Mouse (Mus musculus) embryonic facial prominence, embryonic 11.5 days (tissue): ENCODE data around the gene Nfib. TPM values are rescaled to one million over a fixed set of nuclear protein-coding genes. Genes with fewer than 3 reads are reported as not detected.
A peak's percentile ranks its signal among the peaks of the same experiment; 100 is the strongest.

Experiments used
- ATAC-seq: fragments of 200-750 bp; cut with Nextera tagmentation; replicated peaks from 2 replicates; pipeline ENCODE4 v1.8.0; 2017; ENCODE audit warnings: low read depth; ENCODE audit not compliant: insufficient number of reproducible peaks, low FRiP score, low TSS enrichment
- DNase-seq: peaks from one replicate; pipeline ENCODE4 v3.0.0-alpha.2; 2015; ENCODE audit warnings: low spot score
- H3K27ac ChIP-seq: fragments of 300-500 bp; sonication (generic); replicated peaks from 2 replicates; pipeline ENCODE4 v1.5.1; 2014; ENCODE audit warnings: mild to moderate bottlenecking, low read depth, low read length, control low read depth
- H3K27me3 ChIP-seq: fragments of 300-500 bp; sonication (generic); 2 replicates; pipeline ENCODE4 v1.6.1; 2014; ENCODE audit warnings: mild to moderate bottlenecking, low read length, moderate library complexity, mixed read lengths; ENCODE audit not compliant: control insufficient read depth, insufficient read depth
- H3K36me3 ChIP-seq: fragments of 300-500 bp; sonication (generic); replicated peaks from 2 replicates; pipeline ENCODE4 v1.6.1; 2014; ENCODE audit warnings: low read depth, mild to moderate bottlenecking, low read length, moderate library complexity, mixed read lengths; ENCODE audit not compliant: control insufficient read depth, insufficient read depth
- H3K4me1 ChIP-seq: fragments of 300-500 bp; sonication (generic); 2 replicates; pipeline ENCODE4 v1.6.1; 2014; ENCODE audit warnings: low read length, mixed read lengths; ENCODE audit not compliant: control insufficient read depth, insufficient read depth
- H3K4me2 ChIP-seq: fragments of 300-500 bp; sonication (generic); 2 replicates; pipeline ENCODE4 v1.6.1; 2014; ENCODE audit warnings: low read depth, mild to moderate bottlenecking, control low read depth, low read length, moderate library complexity
- H3K4me3 ChIP-seq: fragments of 300-500 bp; sonication (generic); 2 replicates; pipeline ENCODE4 v1.5.1; 2014; ENCODE audit warnings: low read depth, low read length, control low read depth
- H3K9ac ChIP-seq: fragments of 300-500 bp; sonication (generic); replicated peaks from 2 replicates; pipeline ENCODE4 v1.6.1; 2014; ENCODE audit warnings: mild to moderate bottlenecking, control low read depth, low read length
- H3K9me3 ChIP-seq: fragments of 300-500 bp; sonication (generic); replicated peaks from 2 replicates; pipeline ENCODE4 v1.6.1; 2016; ENCODE audit warnings: mild to moderate bottlenecking, low read length, inconsistent platforms, mixed read lengths; ENCODE audit not compliant: control insufficient read depth
- WGBS: fragments of 180-500 bp; shearing (Covaris S2); extraction: QIAGEN DNeasy Blood & Tissue Kit; methylation state at CpG from one replicate; pipeline ENCODE4 v1.1.7; 2014; 5-methylcytosine and 5-hydroxymethylcytosine counted together
- polyA plus RNA-seq: library from polyadenylated mRNA; unstranded; fragments of >200 nt; fragmentation: Nextera tagmentation; extraction: Ambion mirVana; gene quantifications from 2 replicates; pipeline ENCODE4 v1.2.1, GENCODE M21; 2014

Gene Nfib
- polyA plus RNA-seq, 1 experiment from 2014 or later: 30.9 TPM

- Histone ChIP-seq H3K36me3 (no peaks in the 10 kb centered on the region), H3K9me3 (no peaks in the 10 kb centered on the region), H3K4me2 (no peak overlapping the region), H3K27ac (no peak overlapping the region), H3K4me3 (no peak overlapping the region), H3K9ac (no peak overlapping the region), H3K4me1 (no peaks in the 10 kb centered on the region), H3K27me3 (no peaks in the 10 kb centered on the region)
- 68% methylated on average over 12 of the region's 12 CpGs for WGBS
- DNase-seq (peak; percentile 61), ATAC-seq (no peak)
Observed at GRCm38 (mm10) chr4:82619539-82619941, 86.0 kb downstream of the Nfib start.

- WGBS: 75% methylated on average over 2 of the region's 2 CpGs
- Histone ChIP-seq H3K4me3 (no peak overlapping the region), H3K4me1 (no peaks in the 10 kb centered on the region), H3K9ac (no peak overlapping the region), H3K27me3 (no peaks in the 10 kb centered on the region), H3K36me3 (no peaks in the 10 kb centered on the region), H3K9me3 (no peaks in the 10 kb centered on the region), H3K27ac (no peak overlapping the region), H3K4me2 (no peak overlapping the region)
- DNase-seq (no peak), ATAC-seq (no peak)
Observed at GRCm38 (mm10) chr4:82619003-82619402, 86.5 kb downstream of the Nfib start.

GRCm38 (mm10) chr4:82617257-82617656 lies 88.3 kb downstream of the Nfib start:
- no peak for DNase-seq

GRCm38 (mm10) chr4:82615712-82616111 lies 89.8 kb downstream of the Nfib start:
- DNase-seq (no peak), ATAC-seq (no peak)
- 88% methylated on average over 5 of the region's 5 CpGs for WGBS
- H3K4me1 ChIP-seq: no peaks in the 10 kb centered on the region
- H3K27me3 ChIP-seq: no peaks in the 10 kb centered on the region
- H3K4me3 ChIP-seq: no peak overlapping the region
- no peaks in the 10 kb centered on the region for H3K9me3 ChIP-seq
- no peaks in the 10 kb centered on the region for H3K36me3 ChIP-seq
- H3K4me2 ChIP-seq: no peak overlapping the region
- H3K9ac ChIP-seq: no peak overlapping the region
- no peak overlapping the region for H3K27ac ChIP-seq

More at GRCm38 (mm10) chr4:82617257-82617656, 88.3 kb downstream of the Nfib start:
- WGBS: 94% methylated on average over 10 of the region's 10 CpGs
- Histone ChIP-seq H3K9me3 (no peaks in the 10 kb centered on the region), H3K27ac (no peak overlapping the region), H3K4me3 (no peak overlapping the region), H3K4me1 (no peaks in the 10 kb centered on the region), H3K9ac (no peak overlapping the region), H3K4me2 (no peak overlapping the region), H3K27me3 (no peaks in the 10 kb centered on the region), H3K36me3 (no peaks in the 10 kb centered on the region)
- ATAC-seq: no peak

- H3K27me3 ChIP-seq: no peaks in the 10 kb centered on the region
- H3K4me2 ChIP-seq: no peak overlapping the region
- ATAC-seq: no peak
- no peaks in the 10 kb centered on the region for H3K9me3 ChIP-seq
- no peak overlapping the region for H3K9ac ChIP-seq
- H3K4me3 ChIP-seq: no peak overlapping the region
- no peak overlapping the region for H3K27ac ChIP-seq
- WGBS: 46% methylated on average over 7 of the region's 7 CpGs
- DNase-seq: no peak
- no peaks in the 10 kb centered on the region for H3K4me1 ChIP-seq
- H3K36me3 ChIP-seq: no peaks in the 10 kb centered on the region
Observed at GRCm38 (mm10) chr4:82614466-82614805, 91.1 kb downstream of the Nfib start.

GRCm38 (mm10) chr4:82613606-82614465 lies 91.7 kb downstream of the Nfib start:
- Histone ChIP-seq H3K36me3 (no peaks in the 10 kb centered on the region), H3K4me1 (no peaks in the 10 kb centered on the region), H3K4me2 (no peak overlapping the region), H3K4me3 (no peak overlapping the region), H3K9ac (no peak overlapping the region), H3K27ac (no peak overlapping the region), H3K9me3 (no peaks in the 10 kb centered on the region), H3K27me3 (no peaks in the 10 kb centered on the region)
- ATAC-seq: 0 out of 2 replicates have a peak, but pooled peaks have one; percentile 59
- WGBS: 41% methylated on average over 7 of the region's 7 CpGs
- peak; percentile 84 for DNase-seq

GRCm38 (mm10) chr4:82609676-82610075 lies 95.9 kb downstream of the Nfib start:
- DNase-seq (no peak), ATAC-seq (no peak)
- WGBS: 80% methylated on average over 4 of the region's 4 CpGs
- no peak overlapping the region for H3K4me3 ChIP-seq
- no peak overlapping the region for H3K4me2 ChIP-seq
- no peaks in the 10 kb centered on the region for H3K9me3 ChIP-seq
- H3K9ac ChIP-seq: no peak overlapping the region
- no peaks in the 10 kb centered on the region for H3K27me3 ChIP-seq
- no peaks in the 10 kb centered on the region; the same call in 1 of the 2 replicates for H3K4me1 ChIP-seq
- no peaks in the 10 kb centered on the region for H3K36me3 ChIP-seq
- H3K27ac ChIP-seq: no peak overlapping the region

- Histone ChIP-seq H3K4me2 (no peak overlapping the region), H3K4me1 (no peaks in the 10 kb centered on the region; the same call in 1 of the 2 replicates), H3K36me3 (no peaks in the 10 kb centered on the region), H3K4me3 (no peak overlapping the region), H3K27me3 (no peaks in the 10 kb centered on the region), H3K9ac (no peak overlapping the region), H3K27ac (no peak overlapping the region), H3K9me3 (no peaks in the 10 kb centered on the region)
- ATAC-seq: no peak
- DNase-seq: no peak
- WGBS: 76% methylated on average over 9 of the region's 9 CpGs
Observed at GRCm38 (mm10) chr4:82608768-82609610, 96.6 kb downstream of the Nfib start.
